In the genomic region with DNA sequence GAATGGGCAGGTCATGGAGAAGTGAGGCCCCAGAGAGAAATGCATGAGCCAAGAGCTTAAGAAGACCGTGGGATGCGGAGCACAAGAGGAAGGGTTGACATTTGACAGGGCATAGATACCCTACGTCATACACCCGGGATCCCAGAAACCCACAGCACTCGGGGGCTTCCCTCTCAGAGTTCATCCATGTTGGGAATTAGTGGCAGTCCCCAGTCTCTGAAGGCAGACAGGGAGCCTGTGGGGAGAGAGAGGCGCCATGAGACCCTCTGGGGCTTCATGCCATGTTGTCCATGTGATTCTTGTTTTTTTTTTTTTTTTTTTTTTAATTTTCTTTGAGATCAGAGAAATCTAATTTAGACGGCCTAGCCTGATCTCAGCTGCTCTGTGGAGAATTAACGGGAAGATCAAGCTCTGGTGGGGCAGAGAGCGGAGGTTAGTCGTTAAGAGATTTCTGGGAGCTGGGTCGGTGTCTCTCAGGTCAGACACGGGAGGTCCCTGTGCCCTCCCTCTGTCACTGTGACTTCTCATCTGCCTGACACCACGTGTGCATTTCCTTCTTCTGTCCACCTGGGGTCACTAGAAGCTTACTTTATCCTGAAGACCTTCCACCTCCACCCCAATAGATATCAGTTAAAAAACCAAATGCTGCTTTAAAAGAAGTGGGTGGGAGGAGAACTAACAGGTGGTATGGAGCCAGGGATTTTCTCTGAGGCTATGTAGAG, we compare ENCODE assay signal across 8 mouse cellular contexts. TPM values are rescaled to one million over a fixed set of nuclear protein-coding genes. Genes with fewer than 3 reads are reported as not detected.
DNase-seq lines count a peak whose midpoint lies in the region; ATAC-seq and TF ChIP-seq lines count a peak whose summit lies in the region.

No protein-coding gene starts in this region.

- H3K36me3 ChIP-seq in forebrain, postnatal 0 days (ENCODE audit: insufficient read depth): no peaks in the 10 kb centered on the region
- H3K36me3 ChIP-seq in forebrain, embryonic 16.5 days (ENCODE audit: control insufficient read depth, insufficient read depth): no peaks in the 10 kb centered on the region
- H3K36me3 ChIP-seq in midbrain, embryonic 10.5 days: no peaks in the 10 kb centered on the region
- H3K36me3 ChIP-seq in midbrain, embryonic 11.5 days (ENCODE audit: control insufficient read depth, insufficient read depth, low read length): no peaks in the 10 kb centered on the region

- H3K4me1 ChIP-seq in forebrain, postnatal 0 days (ENCODE audit: insufficient read depth): peaks cover 10% of the 10 kb centered on the region
- peaks cover 27% of the 10 kb centered on the region for H3K4me1 ChIP-seq in forebrain, embryonic 16.5 days (replicated peaks; ENCODE audit: control insufficient read depth, insufficient read depth, low read length)
- H3K4me1 ChIP-seq in midbrain, embryonic 10.5 days: peaks cover 49% of the 10 kb centered on the region
- peaks cover 34% of the 10 kb centered on the region for H3K4me1 ChIP-seq in midbrain, embryonic 11.5 days (ENCODE audit: control insufficient read depth, insufficient read depth, low read length)

- 0 out of 2 replicates have a peak, but pooled peaks have one; percentile 14 for ATAC-seq in forebrain, postnatal 0 days
- no peak for ATAC-seq in forebrain, embryonic 16.5 days
- ATAC-seq in midbrain, embryonic 11.5 days (ENCODE audit: low FRiP score): no peak
- ATAC-seq in monocyte, adult 5-6 weeks (replicated peaks; ENCODE audit: insufficient number of reproducible peaks, low FRiP score, low TSS enrichment, poor library complexity, severe bottlenecking): peak; percentile 50; the same call in 1 of the 2 replicates

- 0 out of 2 replicates have a peak, but pooled peaks cover 3% of the 10 kb centered on the region for H3K9me3 ChIP-seq in forebrain, postnatal 0 days (ENCODE audit: low read length)
- peaks cover 7% of the 10 kb centered on the region for H3K9me3 ChIP-seq in forebrain, embryonic 16.5 days (ENCODE audit: control insufficient read depth, low read length)
- peaks cover 14% of the 10 kb centered on the region for H3K9me3 ChIP-seq in midbrain, embryonic 10.5 days (replicated peaks)
- H3K9me3 ChIP-seq in midbrain, embryonic 11.5 days (ENCODE audit: control insufficient read depth, low read length): no peaks in the 10 kb centered on the region; the same call in 1 of the 2 replicates

- intact Hi-C loops in heart, postnatal 36 days (cut with DNase I): loop anchor here (5.0 kb wide), 2 partner anchors 62 to 407 kb away; no protein-coding TSS in a partner anchor

- peak; percentile 76 for TF ChIP-seq CTCF in forebrain, postnatal 0 days (IDR thresholded peaks at IDR 0.05; ENCODE audit: low read depth)

- no peak overlapping the region for H3K9ac ChIP-seq in forebrain, postnatal 0 days
- no peak overlapping the region for H3K9ac ChIP-seq in forebrain, embryonic 16.5 days (replicated peaks; ENCODE audit: low read depth, low read length)
- no peak overlapping the region for H3K9ac ChIP-seq in midbrain, embryonic 11.5 days (ENCODE audit: low read length)

- H3K27ac ChIP-seq in forebrain, postnatal 0 days (ENCODE audit: low read depth, low read length): no peak overlapping the region
- H3K27ac ChIP-seq in forebrain, embryonic 16.5 days (ENCODE audit: low read length): no peak overlapping the region
- no peak overlapping the region for H3K27ac ChIP-seq in midbrain, embryonic 10.5 days (replicated peaks)
- H3K27ac ChIP-seq in midbrain, embryonic 11.5 days (ENCODE audit: low read depth, low read length): no peak overlapping the region

- H3K27me3 ChIP-seq in forebrain, postnatal 0 days (ENCODE audit: insufficient read depth, low read length): peaks cover 8% of the 10 kb centered on the region; the same call in 1 of the 2 replicates
- H3K27me3 ChIP-seq in forebrain, embryonic 16.5 days (replicated peaks; ENCODE audit: control insufficient read depth, insufficient read depth, low read length): peaks cover 13% of the 10 kb centered on the region
- no peaks in the 10 kb centered on the region for H3K27me3 ChIP-seq in midbrain, embryonic 10.5 days (ENCODE audit: low read depth, poor library complexity, severe bottlenecking)
- no peaks in the 10 kb centered on the region for H3K27me3 ChIP-seq in midbrain, embryonic 11.5 days (ENCODE audit: control insufficient read depth, insufficient read depth, low read length)

- WGBS in forebrain, postnatal 0 days: 51% methylated on average over 13 of the region's 13 CpGs
- WGBS in forebrain, embryonic 16.5 days: 56% methylated on average over 13 of the region's 13 CpGs
- 53% methylated on average over 13 of the region's 13 CpGs for WGBS in midbrain, embryonic 10.5 days
- WGBS in midbrain, embryonic 11.5 days: 54% methylated on average over 13 of the region's 13 CpGs

- H3K4me2 ChIP-seq in forebrain, postnatal 0 days (ENCODE audit: low read depth): no peak overlapping the region
- no peak overlapping the region for H3K4me2 ChIP-seq in forebrain, embryonic 16.5 days (ENCODE audit: low read length)
- H3K4me2 ChIP-seq in midbrain, embryonic 11.5 days: no peak overlapping the region

- peak; percentile 66 for DNase-seq in forebrain, postnatal 0 days
- DNase-seq in midbrain, embryonic 10.5 days (ENCODE audit: low spot score): peak; percentile 37
- DNase-seq in midbrain, embryonic 11.5 days (ENCODE audit: low spot score, missing footprints): no peak
- peak; percentile 62 for DNase-seq in c-Kit-positive CD71-negative TER-119-negative erythroid progenitor cells, embryonic 14.5 days (ENCODE audit: low read depth)
- peak; percentile 31 to 58 for DNase-seq in heart, postnatal 36 days
- DNase-seq in ovary, postnatal 10 days (ENCODE audit: low spot score): no peak

- H3K4me3 ChIP-seq in forebrain, postnatal 0 days (ENCODE audit: low read depth, low read length): no peak overlapping the region
- no peak overlapping the region for H3K4me3 ChIP-seq in forebrain, embryonic 16.5 days (replicated peaks; ENCODE audit: low read length)
- no peak overlapping the region for H3K4me3 ChIP-seq in midbrain, embryonic 10.5 days
- no peak overlapping the region for H3K4me3 ChIP-seq in midbrain, embryonic 11.5 days (ENCODE audit: low read depth, low read length)

RNA-seq across cellular contexts. Expression of a gene that starts 40.1 kb away (rescaled TPM):
- total RNA-seq in forebrain, postnatal 0 days (2014; rRNA removed): 3.1 and 4.6 TPM in 2 replicates
- polyA plus RNA-seq in forebrain, postnatal 0 days (2015; fragmentation: Nextera tagmentation; extraction: Ambion mirVana): 5.5 and 5.7 TPM in 2 replicates
- 1.2 and 1.4 TPM in 2 replicates for polyA plus RNA-seq in forebrain, embryonic 16.5 days (2015; fragmentation: Nextera tagmentation; extraction: Ambion mirVana)
- 0.65 and 1.1 TPM in 2 replicates for polyA plus RNA-seq in midbrain, embryonic 10.5 days (2016; fragmentation: Nextera tagmentation; extraction: Ambion mirVana)
- polyA plus RNA-seq in midbrain, embryonic 11.5 days (2014; fragmentation: Nextera tagmentation; extraction: Ambion mirVana): 0.94 and 1.2 TPM in 2 replicates
- total RNA-seq in heart, postnatal 36 days (2021): 1 to 10 TPM; 4.2 to 4.6 TPM
- total RNA-seq in monocyte, adult 5-6 weeks (2017): not detected in 3 replicates

Comparison
In these comparisons a context has a peak if more than half of its experiments do, and no peak if none do; other contexts are left out.
1. ATAC-seq: peak in forebrain, postnatal 0 days (single experiment) and monocyte, adult 5-6 weeks (single experiment); none in forebrain, embryonic 16.5 days (single experiment) and midbrain, embryonic 11.5 days (single experiment).
2. DNase-seq: peak in forebrain, postnatal 0 days (single experiment), midbrain, embryonic 10.5 days (single experiment), c-Kit-positive CD71-negative TER-119-negative erythroid progenitor cells, embryonic 14.5 days (single experiment) and heart, postnatal 36 days (2 of 2); none in midbrain, embryonic 11.5 days (single experiment) and ovary, postnatal 10 days (single experiment).